Mouse (Mus musculus): Measurements from ENCODE around the gene Oas1c.
"Not testable (repeated sequence)": the region's sequence is repeated elsewhere in the genome, so short reads cannot be mapped to it uniquely, and the experiment has no call there.

Oas1c gene

DNA sequence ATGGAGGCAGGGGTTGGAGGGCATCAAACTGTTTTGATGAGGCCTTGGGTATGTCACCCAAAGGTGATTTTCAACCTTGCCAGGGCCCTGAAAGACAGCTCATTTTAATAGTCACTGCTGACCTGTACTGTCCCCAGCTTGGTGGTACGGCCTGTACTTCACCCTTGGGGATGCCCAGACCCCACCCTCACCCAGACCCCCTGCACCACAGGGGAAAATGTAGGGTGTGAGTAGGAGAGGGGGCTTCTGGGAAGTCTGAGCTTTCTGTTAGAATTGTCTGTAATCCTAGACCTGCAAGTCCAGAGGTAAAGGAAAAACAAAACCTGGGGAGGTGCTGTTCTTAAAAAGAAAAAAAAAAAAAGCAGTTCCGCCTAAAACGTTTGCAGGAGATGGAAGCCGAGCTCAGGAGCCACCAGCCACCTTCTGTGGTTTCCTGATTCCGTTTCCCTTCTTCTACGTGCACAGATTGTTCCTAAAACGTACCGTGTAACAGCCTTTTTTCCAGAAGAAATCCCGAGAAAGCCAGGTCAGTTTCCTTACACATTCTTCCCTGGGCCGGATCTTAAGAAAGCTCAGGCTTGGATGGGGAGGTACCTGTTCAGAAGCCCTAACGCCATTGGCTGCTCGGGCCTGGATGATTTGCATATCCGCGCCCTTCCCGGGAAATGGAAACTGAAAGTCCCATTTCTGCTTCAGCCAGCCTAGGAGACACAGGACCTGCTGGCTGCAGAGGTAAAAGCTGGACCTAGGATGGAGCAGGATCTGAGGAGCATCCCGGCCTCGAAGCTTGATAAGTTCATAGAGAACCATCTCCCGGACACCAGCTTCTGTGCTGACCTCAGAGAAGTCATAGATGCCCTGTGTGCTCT, at the start of gene Oas1c:
Gene Oas1c, minus strand, starts transcription at position 564 of the 869 bp plus-strand sequence.
- DNase-seq (ENCODE audit: low spot score in 2 of 2) = peak; percentile 84 to 88

- no peak for DNase-seq (ENCODE audit: low spot score in 2 of 2)
These were observed 48.8 kb upstream of the Oas1c start, which contains the start of gene Oas1h for GRCm38 (mm10) chr5:120861121-120861520. Gene Oas1h, plus strand, starts transcription at chr5:120861421.

- peak; percentile 22 to 42 for DNase-seq (ENCODE audit: low spot score in 2 of 2)
These were observed 46.9 kb upstream of the Oas1c start for GRCm38 (mm10) chr5:120859241-120859640.

- peak in 1 of 2 experiments; percentile 41 for DNase-seq (ENCODE audit: low spot score in 2 of 2)
These were observed 37.4 kb upstream of the Oas1c start for GRCm38 (mm10) chr5:120849601-120850136.

DNA sequence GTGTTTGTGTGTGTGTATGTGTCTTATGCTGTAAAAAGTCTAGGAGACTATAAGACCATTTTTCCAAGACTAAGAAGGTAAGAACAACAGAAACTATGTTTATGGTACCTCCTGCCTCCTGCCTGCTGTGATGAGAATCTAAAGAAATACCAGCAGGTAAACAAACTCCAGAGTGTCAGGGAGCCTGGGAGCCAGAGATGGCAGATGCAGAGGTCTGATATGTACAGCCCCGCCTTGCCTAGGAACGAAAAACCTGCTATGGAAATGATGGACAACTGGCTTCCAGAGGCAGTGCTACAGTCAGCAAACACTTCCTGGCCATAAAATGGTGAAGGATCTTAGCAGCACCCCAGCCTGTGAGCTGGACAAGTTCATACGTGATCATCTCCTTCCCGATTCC, 34.8 kb upstream of the Oas1c start, which contains the start of gene Oas1f:
Gene Oas1f, plus strand, starts transcription at position 301 of the 400 bp plus-strand sequence.
- no peak for DNase-seq (ENCODE audit: low spot score in 2 of 2)

GRCm38 (mm10) chr5:120844713-120845112, 32.4 kb upstream of the Oas1c start:
- DNase-seq (ENCODE audit: low spot score in 2 of 2) = peak; percentile 43 to 52

DNA sequence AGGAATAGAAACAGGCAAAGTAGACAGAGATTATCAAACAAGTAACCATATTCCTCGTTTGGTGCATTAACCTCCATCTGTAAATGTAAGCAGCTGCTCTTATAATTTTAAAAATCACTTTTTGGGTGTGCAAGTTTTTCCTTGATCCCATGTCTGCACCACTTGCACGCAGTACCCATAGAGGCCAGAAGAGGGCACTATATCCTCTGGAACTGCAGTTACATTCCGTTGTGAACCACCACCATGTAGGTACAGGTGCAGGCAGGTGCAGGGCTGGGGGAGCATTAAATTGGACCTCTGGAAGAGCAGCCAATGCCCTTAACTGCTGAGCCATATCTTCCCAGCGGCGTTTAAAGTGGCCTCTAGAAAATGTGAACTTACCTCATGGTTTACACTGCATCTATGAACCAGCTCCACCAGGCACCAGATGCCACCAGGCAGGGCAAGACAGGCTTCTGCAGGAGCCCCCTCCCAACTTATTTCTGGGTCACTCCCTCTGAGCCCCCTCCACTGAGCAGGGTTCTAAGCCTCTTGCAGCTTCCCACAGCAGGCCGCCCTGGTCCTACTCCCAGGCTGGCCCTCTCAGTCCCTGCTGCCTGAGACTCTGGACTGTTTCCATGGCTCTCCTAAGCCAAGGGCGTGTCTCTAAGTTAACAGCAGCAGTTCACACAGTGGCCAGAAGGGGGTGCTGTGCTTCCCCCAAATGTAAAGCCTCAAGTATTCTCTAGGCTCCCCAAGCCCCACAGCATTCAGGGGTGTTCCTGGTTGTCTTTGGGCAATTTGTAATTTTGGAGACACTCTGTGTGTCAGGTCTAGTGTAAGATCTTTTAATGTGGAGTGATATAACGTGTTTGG, 24.6 kb upstream of the Oas1c start:
- DNase-seq (ENCODE audit: low spot score in 2 of 2) = peak; percentile 34 to 39

- DNase-seq (ENCODE audit: low spot score in 2 of 2) = no peak
These were observed 21.3 kb upstream of the Oas1c start for GRCm38 (mm10) chr5:120833335-120834280.

DNA sequence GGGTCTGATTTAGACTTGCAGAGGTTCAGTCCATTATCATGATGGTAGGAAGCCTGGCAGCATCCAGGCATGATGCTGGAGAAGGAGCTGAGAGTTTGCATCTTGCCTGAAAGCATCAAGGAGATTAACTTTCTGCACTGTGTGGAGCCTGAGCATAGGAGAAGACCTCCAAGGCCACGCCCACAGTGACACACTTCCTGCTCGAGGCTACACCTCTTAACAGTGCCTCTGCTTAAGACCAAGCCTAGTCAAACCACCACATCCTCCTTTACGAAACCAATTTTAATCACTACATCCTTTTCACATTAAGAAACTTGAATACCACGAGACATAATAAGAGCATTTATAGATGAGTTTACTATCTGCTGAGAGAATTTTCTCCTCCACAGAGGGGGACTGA, 18.7 kb upstream of the Oas1c start:
- no peak for DNase-seq (ENCODE audit: low spot score in 2 of 2)

DNA sequence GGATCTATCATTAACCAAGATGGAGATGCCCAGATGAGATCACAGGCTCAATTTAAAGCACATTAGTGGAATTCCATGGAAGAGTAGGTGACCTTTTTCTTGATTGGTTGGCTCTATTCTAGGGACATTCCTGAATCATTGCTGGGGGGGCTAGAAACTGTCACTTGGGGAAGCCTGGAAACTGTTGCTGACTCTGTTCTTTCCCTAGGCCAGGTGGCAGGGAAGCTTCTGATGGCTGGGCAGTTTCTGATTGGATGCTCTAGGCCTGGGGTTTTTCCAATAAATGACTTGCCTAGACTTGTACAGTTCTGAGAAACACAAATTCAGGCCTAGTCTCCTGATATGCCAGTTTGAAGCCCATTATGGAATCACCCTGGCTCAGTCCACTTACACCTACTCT, 6.7 kb upstream of the Oas1c start:
- no peak for DNase-seq (ENCODE audit: low spot score in 2 of 2)

- no peak for DNase-seq (ENCODE audit: low spot score in 2 of 2)
These were observed 3.6 kb upstream of the Oas1c start for GRCm38 (mm10) chr5:120815949-120816348.

- no peak for DNase-seq (ENCODE audit: low spot score in 2 of 2)
These were observed 709 bp upstream of the Oas1c start for GRCm38 (mm10) chr5:120813023-120813422.

DNA sequence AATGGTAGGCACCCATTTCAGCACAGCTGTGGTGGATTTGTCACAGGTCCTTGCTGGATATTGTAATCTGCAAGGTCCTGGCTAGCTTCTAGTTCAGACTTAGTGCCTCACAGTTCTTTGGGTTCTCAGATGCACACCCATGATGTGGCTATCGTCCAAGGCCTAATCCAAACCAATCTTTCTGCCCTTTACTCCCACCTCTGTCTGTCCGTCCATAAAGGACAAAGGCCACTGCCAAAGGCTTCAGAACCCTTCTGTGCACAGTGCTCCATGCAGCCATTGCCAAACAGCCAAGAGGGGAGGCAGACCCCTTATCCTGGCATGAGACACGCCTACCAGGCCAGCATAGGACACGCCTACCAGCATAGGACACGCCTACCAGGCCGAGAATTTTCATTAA, 3.1 kb downstream of the Oas1c start:
- DNase-seq (ENCODE audit: low spot score in 2 of 2) = no peak

DNA sequence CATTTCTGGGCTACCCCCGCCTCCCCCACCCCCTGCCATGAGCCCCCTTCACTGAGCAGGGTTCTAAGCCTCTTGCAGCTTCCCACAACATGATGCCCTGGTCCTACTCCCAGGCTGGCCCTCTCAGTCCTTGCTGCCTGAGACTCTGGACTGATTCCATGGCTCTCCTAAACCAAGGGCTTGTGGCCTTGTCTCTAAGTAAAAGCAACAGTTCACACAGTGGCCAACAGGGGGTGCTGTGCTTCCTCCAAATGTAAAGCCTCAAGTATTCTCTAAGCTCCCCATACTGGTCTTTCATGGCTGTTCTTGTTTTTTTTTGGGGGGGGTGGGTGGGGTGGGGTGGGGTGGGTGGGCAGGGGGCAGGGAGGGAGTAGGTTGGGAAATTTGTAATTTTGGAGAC, 5.9 kb downstream of the Oas1c start:
- DNase-seq (ENCODE audit: low spot score in 2 of 2) = peak; percentile 38 to 51

- DNase-seq (ENCODE audit: low spot score in 2 of 2) = no peak
These were observed 8.7 kb downstream of the Oas1c start for GRCm38 (mm10) chr5:120803596-120803995.

DNA sequence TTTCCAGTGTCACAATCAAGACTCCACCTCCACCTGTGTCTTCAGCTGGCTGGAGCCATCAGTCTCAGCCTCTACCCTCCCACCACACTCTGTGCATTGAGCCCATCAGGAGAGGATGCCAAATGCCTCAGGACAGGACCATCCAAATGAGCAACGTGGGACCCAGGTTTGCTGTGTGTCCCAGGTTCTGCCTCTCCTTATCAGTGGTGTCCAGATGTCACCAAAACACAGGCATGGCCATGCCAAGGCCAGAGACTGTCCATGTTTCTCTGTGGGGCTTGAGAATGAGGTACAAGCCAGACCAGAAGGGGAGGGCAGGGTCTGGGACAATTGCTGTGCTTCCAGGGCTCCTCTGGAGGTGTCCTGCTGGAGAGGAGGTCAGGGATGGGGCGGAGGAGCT, 13.4 kb downstream of the Oas1c start:
- DNase-seq (ENCODE audit: low spot score in 2 of 2) = not testable (repeated sequence)

DNA sequence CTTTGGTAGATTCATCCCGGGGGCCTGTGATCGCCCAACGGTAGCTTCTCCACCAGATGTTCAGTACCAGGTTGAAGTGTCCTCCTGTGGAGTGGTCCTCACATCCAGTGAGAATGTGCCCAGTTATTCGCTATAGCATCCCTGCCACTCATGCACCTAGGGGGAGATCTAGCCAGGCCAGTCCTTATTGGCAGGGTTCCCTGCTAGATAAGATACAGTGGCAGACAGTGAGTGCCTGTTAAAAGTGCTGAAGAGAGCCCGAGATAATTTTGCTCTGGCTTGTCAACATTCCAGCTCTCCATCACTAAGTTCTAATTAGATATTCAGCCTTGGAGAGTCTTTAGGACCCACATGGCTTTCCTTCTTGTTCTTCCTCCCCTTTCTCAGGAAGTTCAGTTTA, 14.2 kb downstream of the Oas1c start:
- DNase-seq (ENCODE audit: low spot score in 2 of 2) = not testable (repeated sequence)

DNA sequence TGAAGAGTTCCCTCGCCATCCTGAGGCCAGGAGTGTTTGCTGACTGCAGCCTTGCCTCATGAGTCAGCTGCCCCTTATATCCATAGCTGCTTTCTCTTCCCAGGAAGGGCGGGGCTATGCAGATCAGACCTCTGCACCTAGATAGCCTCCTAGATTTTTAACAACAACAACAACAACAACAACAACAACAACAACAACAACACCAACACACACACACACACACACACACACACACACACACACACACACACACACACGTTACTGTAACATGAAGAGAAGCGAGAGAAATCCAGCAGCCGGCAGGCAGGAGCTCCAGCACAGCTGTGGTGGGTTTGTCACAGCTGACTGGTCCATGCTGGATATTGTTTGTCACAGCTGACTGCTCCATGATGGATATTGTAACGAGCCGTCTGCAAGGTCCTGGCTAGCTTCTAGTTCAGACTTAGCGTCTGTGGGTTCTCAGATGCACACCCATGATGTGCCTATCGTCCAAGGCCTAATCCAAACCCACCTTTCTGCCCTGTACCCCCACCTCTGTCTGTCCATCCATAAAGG, 16.8 kb downstream of the Oas1c start, which contains the start of gene Oas1e:
Gene Oas1e, minus strand, starts transcription at position 51 of the 555 bp plus-strand sequence.
- DNase-seq (ENCODE audit: low spot score in 2 of 2) = not testable (repeated sequence)

- peak; percentile 35 to 64 for DNase-seq (ENCODE audit: low spot score in 2 of 2)
These were observed 19.3 kb downstream of the Oas1c start for GRCm38 (mm10) chr5:120793043-120793442.

DNA sequence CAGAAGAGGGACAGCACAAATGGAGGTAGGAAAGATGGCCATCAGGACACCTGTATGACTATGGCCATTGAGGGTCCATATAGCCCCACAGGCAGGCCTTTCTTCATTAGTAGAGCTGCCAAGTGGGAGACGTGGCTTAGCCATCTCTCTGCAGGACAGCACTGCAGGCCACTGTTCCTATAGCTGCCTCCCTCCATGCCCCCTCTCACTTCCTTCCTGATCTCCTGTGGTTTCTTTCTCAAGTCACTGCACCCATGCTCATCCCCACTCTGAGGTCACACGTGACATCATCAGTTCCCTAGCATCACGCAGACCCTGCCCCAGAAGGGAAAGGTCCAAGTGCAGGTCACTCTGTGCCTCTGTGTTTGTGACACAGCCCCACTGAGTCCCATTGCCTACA, 25.3 kb downstream of the Oas1c start:
- DNase-seq (ENCODE audit: low spot score in 2 of 2) = no peak

GRCm38 (mm10) chr5:120782446-120782845, 29.9 kb downstream of the Oas1c start:
- DNase-seq (ENCODE audit: low spot score in 2 of 2) = no peak
